Mouse (Mus musculus) CH12.LX (cell line): Measurements from ENCODE around the gene Agtrap. TPM values are rescaled to one million over a fixed set of nuclear protein-coding genes. Genes with fewer than 3 reads are reported as not detected.

Source experiments
- DNase-seq: peaks from one replicate; pipeline ENCODE4 v3.0.0-alpha.2; 2013; ENCODE audit errors: extremely low read depth
- H3K27ac ChIP-seq: 2 replicates; pipeline ENCODE4 v1.5.1; 2012; ENCODE audit warnings: low read depth, mild to moderate bottlenecking, control low read depth, moderate library complexity; ENCODE audit not compliant: insufficient read depth
- H3K27me3 ChIP-seq: replicated peaks from 2 replicates; pipeline ENCODE3; 2012; ENCODE audit warnings: inconsistent platforms
- H3K36me3 ChIP-seq, 2 experiments: replicated peaks in 1 of 2; 2 replicates each; pipeline versions ENCODE3 to v1.6.1; 2012; ENCODE audit warnings: inconsistent platforms in 1 of 2, low read length in 1 of 2, mild to moderate bottlenecking in 1 of 2, mixed read lengths in 1 of 2, moderate library complexity in 1 of 2; ENCODE audit not compliant: control insufficient read depth in 1 of 2, insufficient read depth in 1 of 2
- H3K4me1 ChIP-seq, 2 experiments: 2 replicates each; pipeline ENCODE4 v1.6.1; 2012; ENCODE audit warnings: inconsistent platforms in 1 of 2, moderate library complexity in 1 of 2; ENCODE audit not compliant: insufficient read depth in 2 of 2, control insufficient read depth in 1 of 2
- H3K4me2 ChIP-seq: 2 replicates; pipeline ENCODE4 v1.6.1; 2012; ENCODE audit warnings: low read depth, mild to moderate bottlenecking, control low read depth; ENCODE audit not compliant: poor library complexity, insufficient read depth, severe bottlenecking
- H3K4me3 ChIP-seq, 3 experiments: fragments of 150-350 bp in 1 of 3; sonication (generic) in 1 of 3; replicated peaks in 1 of 3; 2 replicates each; pipeline versions ENCODE3 to v1.5.1; 2011 to 2012; ENCODE audit warnings: low read depth in 2 of 3, low read length in 2 of 3, mild to moderate bottlenecking in 2 of 3, moderate library complexity in 2 of 3, control low read depth in 1 of 3, improper control_type of control experiment in 1 of 3, inconsistent platforms in 1 of 3, mixed read lengths in 1 of 3; ENCODE audit not compliant: poor library complexity in 1 of 3
- H3K79me2 ChIP-seq: replicated peaks from 2 replicates; pipeline ENCODE4 v1.6.1; 2012; ENCODE audit warnings: mild to moderate bottlenecking, moderate library complexity; ENCODE audit not compliant: control insufficient read depth, poor library complexity, insufficient read depth, severe bottlenecking; ENCODE audit errors: extremely low read depth
- H3K9ac ChIP-seq: 2 replicates; pipeline ENCODE4 v1.6.1; 2012; ENCODE audit warnings: low read depth, mild to moderate bottlenecking, control low read depth, moderate library complexity; ENCODE audit not compliant: insufficient read depth
- H3K9me3 ChIP-seq: replicated peaks from 2 replicates; pipeline ENCODE3; 2012; ENCODE audit warnings: low read length, inconsistent platforms, mixed read lengths
- BHLHE40 ChIP-seq: IDR thresholded peaks from 2 replicates; pipeline ENCODE4 v1.6.1; 2011; ENCODE audit warnings: mild to moderate bottlenecking, low read depth, low read length, improper control_type of control experiment
- CHD1 ChIP-seq: IDR thresholded peaks from 2 replicates; pipeline ENCODE4 v1.6.1; 2012; ENCODE audit warnings: low read depth, low read length, improper control_type of control experiment, inconsistent platforms
- E2F4 ChIP-seq: IDR thresholded peaks from 2 replicates; pipeline ENCODE4 v1.6.1; 2011; ENCODE audit warnings: low read depth, low read length, improper control_type of control experiment; ENCODE audit not compliant: insufficient replicate concordance
- ELF1 ChIP-seq: IDR thresholded peaks from 2 replicates; pipeline ENCODE4 v1.6.1; 2014; ENCODE audit warnings: low read depth, mild to moderate bottlenecking, inconsistent platforms, low read length, improper control_type of control experiment
- EP300 ChIP-seq: IDR thresholded peaks from 2 replicates; pipeline ENCODE4 v1.6.1; 2011; ENCODE audit warnings: low read length, improper control_type of control experiment
- IRF4 ChIP-seq: IDR thresholded peaks from 2 replicates; pipeline ENCODE4 v1.6.1; 2014; ENCODE audit warnings: low read depth, mild to moderate bottlenecking, inconsistent platforms, low read length, improper control_type of control experiment
- MAFK ChIP-seq: IDR thresholded peaks from 2 replicates; pipeline ENCODE4 v1.6.1; 2011; ENCODE audit warnings: low read length, improper control_type of control experiment; ENCODE audit not compliant: insufficient replicate concordance
- MAX ChIP-seq: IDR thresholded peaks from 2 replicates; pipeline ENCODE4 v1.6.1; 2011; ENCODE audit warnings: low read length, improper control_type of control experiment
- MEF2A ChIP-seq: IDR thresholded peaks from 2 replicates; pipeline ENCODE4 v1.6.1; 2014; ENCODE audit warnings: low read depth, mild to moderate bottlenecking, inconsistent platforms, low read length, improper control_type of control experiment, borderline replicate concordance
- MXI1 ChIP-seq: IDR thresholded peaks from 2 replicates; pipeline ENCODE4 v1.6.1; 2011; ENCODE audit warnings: mild to moderate bottlenecking, low read depth, low read length, improper control_type of control experiment
- NELFE ChIP-seq: IDR thresholded peaks from 2 replicates; pipeline ENCODE4 v1.6.1; 2011; ENCODE audit warnings: low read depth, low read length, improper control_type of control experiment
- NRF1 ChIP-seq: IDR thresholded peaks from 2 replicates; pipeline ENCODE4 v1.6.1; 2014; ENCODE audit warnings: low read depth, mild to moderate bottlenecking, inconsistent platforms, low read length, improper control_type of control experiment, moderate library complexity
- PAX5 ChIP-seq: IDR thresholded peaks from 2 replicates; pipeline ENCODE4 v1.6.1; 2012; ENCODE audit warnings: low read length, inconsistent platforms, mixed read lengths
- POLR2A ChIP-seq: IDR thresholded peaks from 2 replicates; pipeline ENCODE4 v1.6.1; 2011; ENCODE audit warnings: low read depth, mild to moderate bottlenecking, improper control_type of control experiment, low read length
- RAD21 ChIP-seq: IDR thresholded peaks from 2 replicates; pipeline ENCODE4 v1.6.1; 2011; ENCODE audit warnings: low read depth, mild to moderate bottlenecking, low read length, improper control_type of control experiment, moderate library complexity
- RCOR1 ChIP-seq: conservative IDR thresholded peaks from 2 replicates; pipeline ENCODE4 v1.6.1; 2012; ENCODE audit warnings: low read depth, mild to moderate bottlenecking, inconsistent platforms, low read length, improper control_type of control experiment
- SIN3A ChIP-seq: IDR thresholded peaks from 2 replicates; pipeline ENCODE4 v1.6.1; 2012; ENCODE audit warnings: low read length, improper control_type of control experiment, inconsistent platforms
- SMC3 ChIP-seq: IDR thresholded peaks from 2 replicates; pipeline ENCODE4 v1.6.1; 2011; ENCODE audit warnings: low read depth, low read length, improper control_type of control experiment
- TBP ChIP-seq: conservative IDR thresholded peaks from 2 replicates; pipeline ENCODE4 v1.6.1; 2011; ENCODE audit warnings: low read depth, low read length, improper control_type of control experiment
- USF1 ChIP-seq: IDR thresholded peaks from 2 replicates; pipeline ENCODE4 v1.6.1; 2014; ENCODE audit warnings: low read depth, mild to moderate bottlenecking, inconsistent platforms, low read length, improper control_type of control experiment
- ZC3H11A ChIP-seq: IDR thresholded peaks from 2 replicates; pipeline ENCODE4 v1.6.1; 2012; ENCODE audit warnings: low read depth, mild to moderate bottlenecking, inconsistent platforms, low read length, improper control_type of control experiment
- ZKSCAN1 ChIP-seq: IDR thresholded peaks from 2 replicates; pipeline ENCODE4 v1.6.1; 2012; ENCODE audit warnings: low read depth, inconsistent platforms, low read length, improper control_type of control experiment, borderline replicate concordance
- ZMIZ1 ChIP-seq: IDR thresholded peaks from 2 replicates; pipeline ENCODE4 v1.6.1; 2012; ENCODE audit warnings: low read depth, mild to moderate bottlenecking, inconsistent platforms, low read length, improper control_type of control experiment
- ZNF384 ChIP-seq: IDR thresholded peaks from 2 replicates; pipeline ENCODE4 v1.6.1; 2012; ENCODE audit warnings: low read depth, low read length, improper control_type of control experiment, inconsistent platforms
- dilution Hi-C: fragments of 300-500 bp; cut with MboI; formaldehyde crosslinking; loops from 2 replicates; pipeline ENCODE4 v1.14.3; 2020; ENCODE audit warnings: low sequenced_read_pairs; ENCODE audit not compliant: extremely low pct_unique_long_range_greater_than_20kb, extremely low pct_ligation_motif_present
- in situ Hi-C: fragments of 300-500 bp; cut with MboI; formaldehyde crosslinking; loops from 3 replicates; pipeline ENCODE4 v1.14.3; 2019; ENCODE audit warnings: low sequenced_read_pairs, low pct_ligation_motif_present, low pct_unique_long_range_greater_than_20kb, mixed read lengths
- polyA plus RNA-seq: library from polyadenylated mRNA; unstranded; fragments of >175 nt; gene quantifications from 2 replicates; pipeline ENCODE4 v1.2.1, GENCODE M21; 2012; ENCODE audit warnings: low read depth; ENCODE audit not compliant: insufficient read length
- total RNA-seq, 2 experiments: library from RNA; depleted of rRNA; stranded (reverse); fragments of 300-350 nt in 1 of 2; fragments of >200 nt in 1 of 2; gene quantifications; 2 replicates each; pipeline ENCODE4 v1.2.3; 2012 to 2014

Gene Agtrap
- total and polyA plus RNA-seq, 3 experiments: 4.1 to 6.2 (median 5.9) TPM

- H3K79me2 ChIP-seq: no peaks in the 10 kb centered on the region
- in situ Hi-C loops: no loop called here
- no peak overlapping the region for H3K4me2 ChIP-seq
- peaks cover 80 to 93% of the 10 kb centered on the region in 2 experiments for H3K36me3 ChIP-seq
- no peaks in the 10 kb centered on the region for H3K9me3 ChIP-seq
- H3K27ac ChIP-seq: no peak overlapping the region
- H3K9ac ChIP-seq: no peak overlapping the region
- H3K27me3 ChIP-seq: no peaks in the 10 kb centered on the region
- DNase-seq: no peak
- H3K4me3 ChIP-seq: no peak overlapping the region
- TF ChIP-seq NRF1 (no peak), MAX (no peak), ZMIZ1 (no peak), ZKSCAN1 (no peak), ELF1 (no peak), E2F4 (no peak), IRF4 (no peak), NELFE (no peak), POLR2A (no peak), USF1 (no peak), RCOR1 (no peak), ZNF384 (no peak), RAD21 (no peak), PAX5 (no peak)
- TF ChIP-seq, all 38 proteins: peak for 0
- peaks cover 5 to 26% of the 10 kb centered on the region in 2 experiments; a peak in 3 of 4 replicates for H3K4me1 ChIP-seq
- dilution Hi-C loops: no loop called here
Observed at GRCm38 (mm10) chr4:148056246-148056645, 31.6 kb downstream of the Agtrap start.

- DNase-seq: no peak
- Histone ChIP-seq H3K4me2 (no peak overlapping the region), H3K4me3 (no peak overlapping the region), H3K9me3 (no peaks in the 10 kb centered on the region), H3K79me2 (no peaks in the 10 kb centered on the region), H3K9ac (no peak overlapping the region), H3K4me1 (peaks cover 0 to 15% of the 10 kb centered on the region in 2 experiments; a peak in 2 of 4 replicates), H3K27ac (no peak overlapping the region), H3K27me3 (no peaks in the 10 kb centered on the region), H3K36me3 (peaks cover 88 to 97% of the 10 kb centered on the region in 2 experiments)
- dilution Hi-C loops (no loop called here), in situ Hi-C loops (no loop called here)
- TF ChIP-seq TBP: no peak
- no peak for TF ChIP-seq PAX5
- TF ChIP-seq EP300: no peak
- TF ChIP-seq ZMIZ1: no peak
- no peak for TF ChIP-seq MEF2A
- TF ChIP-seq ZC3H11A: no peak
- no peak for TF ChIP-seq RAD21
- no peak for TF ChIP-seq SMC3
- TF ChIP-seq MXI1: no peak
- no peak for TF ChIP-seq CHD1
- no peak for TF ChIP-seq MAFK
- no peak for TF ChIP-seq BHLHE40
- TF ChIP-seq ZNF384: no peak
- TF ChIP-seq SIN3A: no peak
Observed at GRCm38 (mm10) chr4:148054961-148055695, 32.7 kb downstream of the Agtrap start.
